Mouse (Mus musculus) forebrain, postnatal 0 days (tissue): ENCODE results near the gene Asb3. TPM values are rescaled to one million over a fixed set of nuclear protein-coding genes. Genes with fewer than 3 reads are reported as not detected.

Experiments used
- polyA plus RNA-seq: library from polyadenylated mRNA; unstranded; fragments of >200 nt; fragmentation: Nextera tagmentation; extraction: Ambion mirVana; gene quantifications from 2 replicates; pipeline ENCODE4 v1.2.1, GENCODE M21; 2015
- total RNA-seq: library from RNA; depleted of rRNA; stranded (reverse); fragments of >200 nt; gene quantifications from 2 replicates; pipeline ENCODE4 v1.2.3, GENCODE M21; 2014; rRNA removed

The Asb3 gene
- total and polyA plus RNA-seq, 2 experiments from 2014 or later: 25.5 to 25.7 TPM

Other genes with a start within 250 kb of the Asb3 start
- 14.0 and 16.6 TPM in 2 replicates for gene Acyp2, start 235.8 kb upstream of the Asb3 start, total RNA-seq
- gene Acyp2, start 235.8 kb upstream of the Asb3 start, polyA plus RNA-seq: 25.0 and 28.4 TPM in 2 replicates
- gene Psme4, start 113.7 kb upstream of the Asb3 start, total RNA-seq: 50.9 and 57.4 TPM in 2 replicates
- 6.1 and 7.8 TPM in 2 replicates for gene Psme4, start 113.7 kb upstream of the Asb3 start, polyA plus RNA-seq
- gene Gpr75, start 58 bp upstream of the Asb3 start, total RNA-seq: 9.4 and 11.0 TPM in 2 replicates
- gene Gpr75, start 58 bp upstream of the Asb3 start, polyA plus RNA-seq: 4.1 and 6.5 TPM in 2 replicates
- gene Erlec1, start 68.9 kb downstream of the Asb3 start, total RNA-seq: 9.7 and 13.7 TPM in 2 replicates
- gene Erlec1, start 68.9 kb downstream of the Asb3 start, polyA plus RNA-seq: 8.6 and 9.1 TPM in 2 replicates
- 18.1 and 27.8 TPM in 2 replicates for gene Chac2, start 100.9 kb downstream of the Asb3 start, total RNA-seq
- gene Chac2, start 100.9 kb downstream of the Asb3 start, polyA plus RNA-seq: 21.9 and 28.4 TPM in 2 replicates